Comparison of ENCODE assay signal across 8 mouse cellular contexts in the genomic region with DNA sequence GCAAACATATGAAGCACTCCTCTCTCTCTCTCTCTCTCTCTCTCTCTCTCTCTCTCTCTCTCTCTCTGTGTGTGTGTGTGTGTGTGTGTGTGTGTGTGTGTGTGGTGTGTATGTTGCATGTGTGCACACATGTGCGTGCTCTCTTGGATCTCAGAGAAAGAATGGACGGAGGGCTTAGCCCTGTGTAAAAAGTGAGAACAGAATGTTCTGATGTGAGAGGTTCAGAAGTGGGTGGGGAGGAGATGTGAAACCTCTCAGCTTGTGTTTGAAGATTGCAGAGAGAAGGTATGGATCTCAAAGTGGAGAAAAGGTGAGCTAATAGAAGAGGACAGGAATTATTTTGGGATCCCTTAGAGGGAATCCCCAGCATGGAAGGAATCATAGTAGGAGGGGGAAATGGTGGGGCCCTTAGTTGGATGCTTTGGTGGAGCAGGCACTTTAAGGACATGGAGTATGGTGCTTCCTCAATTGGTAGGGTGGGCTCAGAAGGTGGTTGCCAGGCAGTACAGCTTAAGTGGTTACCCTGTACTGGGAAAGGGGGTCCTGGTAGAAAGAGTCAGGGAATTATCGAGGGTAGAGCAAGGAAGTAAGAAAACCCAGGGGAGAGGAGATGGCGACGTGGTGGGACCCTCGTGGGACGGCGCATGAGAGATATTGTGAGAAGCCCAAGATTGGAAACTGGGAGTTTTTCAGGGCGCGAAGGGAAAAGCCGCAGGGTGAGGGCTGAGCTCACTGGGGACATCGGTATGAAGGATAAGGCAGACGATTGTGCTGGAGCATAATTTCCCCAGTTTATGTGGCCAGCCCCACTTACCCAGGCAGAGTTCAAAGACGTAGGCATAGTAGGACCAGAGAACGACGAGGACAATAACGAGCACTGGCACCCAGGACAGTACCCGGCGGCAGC. TPM values are rescaled to one million over a fixed set of nuclear protein-coding genes. Genes with fewer than 3 reads are reported as not detected.
DNase-seq lines count a peak whose midpoint lies in the region; ATAC-seq and TF ChIP-seq lines count a peak whose summit lies in the region.

No protein-coding gene starts in this region.

- no peak for TF ChIP-seq CTCF in stomach, postnatal 0 days (IDR thresholded peaks at IDR 0.05; ENCODE audit: low read depth)

- H3K27me3 ChIP-seq in heart, embryonic 14.5 days (ENCODE audit: control insufficient read depth, insufficient read depth, low read length), result no peaks in the 10 kb centered on the region
- no peaks in the 10 kb centered on the region; the same call in 1 of the 2 replicates for H3K27me3 ChIP-seq in lung, embryonic 15.5 days
- H3K27me3 ChIP-seq in stomach, postnatal 0 days (ENCODE audit: control insufficient read depth, insufficient read depth, low read length), result no peaks in the 10 kb centered on the region

- peak overlapping the region; percentile 74 for H3K4me2 ChIP-seq in heart, embryonic 14.5 days (ENCODE audit: low read length)
- peak overlapping the region; percentile 56 for H3K4me2 ChIP-seq in lung, embryonic 15.5 days
- peak overlapping the region; percentile 59 for H3K4me2 ChIP-seq in stomach, postnatal 0 days (replicated peaks; ENCODE audit: low read depth)

- intact Hi-C loops in heart, postnatal 10 days (cut with DNase I), result no loop called here
- intact Hi-C loops in gastrocnemius, postnatal 14 days (cut with DNase I; ENCODE audit: low total_unique reads), result no loop called here

- H3K27ac ChIP-seq in heart, embryonic 14.5 days (replicated peaks in 1 of 2; ENCODE audit: control insufficient read depth in 1 of 2, insufficient read depth in 1 of 2, low read depth in 2 of 2, low read length in 2 of 2), result peak overlapping the region; percentile 24 to 55; a peak in 3 of 4 replicates
- peak overlapping the region; percentile 55 for H3K27ac ChIP-seq in lung, embryonic 15.5 days
- no peak overlapping the region for H3K27ac ChIP-seq in stomach, postnatal 0 days (replicated peaks)

- no peak for DNase-seq in heart, postnatal 4 days
- peak; percentile 2 for DNase-seq in c-Kit-negative CD71-positive TER-119-positive erythroid progenitor cells, embryonic 14.5 days (ENCODE audit: low read depth, low spot score)
- DNase-seq in heart, postnatal 10 days, result peak; percentile 1
- no peak for DNase-seq in stomach, postnatal 0 days (ENCODE audit: low spot score)
- no peak for DNase-seq in gastrocnemius, postnatal 14 days

- no peaks in the 10 kb centered on the region for H3K9me3 ChIP-seq in heart, embryonic 14.5 days (ENCODE audit: control insufficient read depth, low read length)
- no peaks in the 10 kb centered on the region for H3K9me3 ChIP-seq in lung, embryonic 15.5 days
- H3K9me3 ChIP-seq in stomach, postnatal 0 days (ENCODE audit: control insufficient read depth, low read length), result no peaks in the 10 kb centered on the region

- no peaks in the 10 kb centered on the region for H3K4me1 ChIP-seq in heart, embryonic 14.5 days (ENCODE audit: control insufficient read depth in 2 of 2, insufficient read depth in 2 of 2, low read length in 2 of 2)
- no peaks in the 10 kb centered on the region for H3K4me1 ChIP-seq in lung, embryonic 15.5 days
- no peaks in the 10 kb centered on the region for H3K4me1 ChIP-seq in stomach, postnatal 0 days (replicated peaks; ENCODE audit: control insufficient read depth, insufficient read depth)

- no peaks in the 10 kb centered on the region for H3K36me3 ChIP-seq in heart, embryonic 14.5 days (ENCODE audit: control insufficient read depth, insufficient read depth, low read length)
- no peaks in the 10 kb centered on the region for H3K36me3 ChIP-seq in lung, embryonic 15.5 days
- H3K36me3 ChIP-seq in stomach, postnatal 0 days (ENCODE audit: control insufficient read depth, insufficient read depth, low read length), result no peaks in the 10 kb centered on the region

- H3K4me3 ChIP-seq in heart, embryonic 14.5 days (ENCODE audit: control insufficient read depth in 1 of 2, insufficient read depth in 1 of 2, low read depth in 1 of 2, low read length in 2 of 2), result peak overlapping the region; percentile 52 to 54
- H3K4me3 ChIP-seq in lung, embryonic 15.5 days, result peak overlapping the region; percentile 52
- H3K4me3 ChIP-seq in stomach, postnatal 0 days (ENCODE audit: low read depth, low read length), result peak overlapping the region; percentile 53

- 32% methylated on average over 19 of the region's 19 CpGs for WGBS in heart, embryonic 14.5 days
- 23% methylated on average over 19 of the region's 19 CpGs for WGBS in lung, embryonic 15.5 days
- WGBS in stomach, postnatal 0 days, result 14% methylated on average over 17 of the region's 19 CpGs

- peak overlapping the region; percentile 74 for H3K9ac ChIP-seq in heart, embryonic 14.5 days (ENCODE audit: low read length)
- peak overlapping the region; percentile 47 for H3K9ac ChIP-seq in lung, embryonic 15.5 days
- H3K9ac ChIP-seq in stomach, postnatal 0 days (ENCODE audit: low read length), result peak overlapping the region; percentile 61

- no peak for TF ChIP-seq EP300 in stomach, postnatal 0 days (optimal IDR thresholded peaks at IDR 0.05)

- ATAC-seq in heart, embryonic 14.5 days (ENCODE audit: insufficient number of reproducible peaks, insufficient read depth, low FRiP score, low read depth), result no peak
- ATAC-seq in lung, embryonic 15.5 days (ENCODE audit: borderline replicate concordance, extremely low read depth, low FRiP score, low TSS enrichment), result peak; percentile 65
- peak; percentile 47; the same call in 1 of the 2 replicates for ATAC-seq in stomach, postnatal 0 days (ENCODE audit: low FRiP score, low TSS enrichment)
- ATAC-seq in granulocyte monocyte progenitor cell, adult 5-6 weeks (replicated peaks; ENCODE audit: poor library complexity, severe bottlenecking), result no peak; the same call in 1 of the 2 replicates

RNA-seq across cellular contexts. Expression of a gene that starts 0.8 kb away (rescaled TPM):
- 6.1 and 6.3 TPM in 2 replicates for polyA plus RNA-seq in heart, embryonic 14.5 days (2014; fragmentation: Nextera tagmentation; extraction: Ambion mirVana)
- total RNA-seq in heart, postnatal 4 days (2021), result 1 to 10 TPM; 4.0 to 4.8 TPM
- total RNA-seq in heart, postnatal 10 days (2021), result 1 to 10 TPM; 3.1 to 3.6 TPM
- polyA plus RNA-seq in lung, embryonic 15.5 days (2015; fragmentation: Nextera tagmentation; extraction: Ambion mirVana), result 9.6 and 9.8 TPM in 2 replicates
- 2.2 and 2.3 TPM in 2 replicates for polyA plus RNA-seq in stomach, postnatal 0 days (2015; fragmentation: Nextera tagmentation; extraction: Ambion mirVana)
- 1 to 10 TPM; 1.1 to 1.3 TPM for total RNA-seq in gastrocnemius, postnatal 14 days (2021)
- total RNA-seq in granulocyte monocyte progenitor cell, adult 5-6 weeks (2014; fragmentation: Nextera tagmentation), result 1.4 and 2.5 TPM in 2 replicates
- total RNA-seq in granulocyte monocyte progenitor cell, adult 5-6 weeks (2017), result 0.88 and 1.5 TPM in 2 replicates

Comparison
In these comparisons a context has a peak if more than half of its experiments do, and no peak if none do; other contexts are left out.
1. DNase-seq: peak in c-Kit-negative CD71-positive TER-119-positive erythroid progenitor cells, embryonic 14.5 days (single experiment) and heart, postnatal 10 days (2 of 2); none in heart, postnatal 4 days (single experiment), stomach, postnatal 0 days (single experiment) and gastrocnemius, postnatal 14 days (single experiment).
2. ATAC-seq: peak in lung, embryonic 15.5 days (single experiment) and stomach, postnatal 0 days (single experiment); none in heart, embryonic 14.5 days (single experiment) and granulocyte monocyte progenitor cell, adult 5-6 weeks (single experiment).
3. Peak in every context shown above with its lines, with median percentiles within 50 percentile points of each other: H3K4me2 ChIP-seq, H3K4me3 ChIP-seq and H3K9ac ChIP-seq.